Mouse (Mus musculus): Measurements from ENCODE around the gene Tshz3. TPM values are rescaled to one million over a fixed set of nuclear protein-coding genes. Genes with fewer than 3 reads are reported as not detected.

Tshz3 gene
- 0.51 and 0.61 TPM in 2 replicates for polyA plus RNA-seq (2015; fragmentation: Nextera tagmentation; extraction: Ambion mirVana)

GRCm38 (mm10) chr7:36697856-36698588, at the start of gene Tshz3:
Gene Tshz3 (plus strand): TSS chr7:36698118.
- peak; percentile 47 for ATAC-seq (ENCODE audit: insufficient read depth)
- Histone ChIP-seq H3K9me3 (replicated peaks) (no peaks in the 10 kb centered on the region), H3K4me2 (peak within 1 kb of the TSS; percentile 69), H3K4me1 (replicated peaks) (peaks cover 11% of the 10 kb centered on the region), H3K9ac (no peak within 1 kb of the TSS), H3K4me3 (replicated peaks) (peak within 1 kb of the TSS; percentile 57), H3K27ac (replicated peaks) (0 out of 2 replicates have a peak within 1 kb of the TSS, but pooled peaks have one; percentile 9), H3K36me3 (replicated peaks) (no peaks in the 10 kb centered on the region), H3K27me3 (peaks cover 84% of the 10 kb centered on the region)
- under 1% methylated on average over 53 of the region's 88 CpGs for WGBS (ENCODE audit: insufficient replicate concordance)

- H3K36me3 ChIP-seq (replicated peaks) = no peaks in the 10 kb centered on the region
- H3K27me3 ChIP-seq = no peaks in the 10 kb centered on the region
- H3K4me1 ChIP-seq (replicated peaks) = no peaks in the 10 kb centered on the region
- no peak overlapping the region for H3K9ac ChIP-seq
- no peak for ATAC-seq (ENCODE audit: insufficient read depth)
- H3K9me3 ChIP-seq (replicated peaks) = no peaks in the 10 kb centered on the region
- no peak overlapping the region for H3K4me3 ChIP-seq (replicated peaks)
- WGBS (ENCODE audit: insufficient replicate concordance) = 73% methylated on average over 4 of the region's 4 CpGs
- H3K27ac ChIP-seq (replicated peaks) = no peak overlapping the region
- H3K4me2 ChIP-seq = no peak overlapping the region
These were observed 42.0 kb upstream of the Tshz3 start for GRCm38 (mm10) chr7:36655931-36656330.

- Histone ChIP-seq H3K27ac (replicated peaks) (no peak overlapping the region), H3K36me3 (replicated peaks) (no peaks in the 10 kb centered on the region), H3K27me3 (no peaks in the 10 kb centered on the region), H3K4me1 (replicated peaks) (no peaks in the 10 kb centered on the region), H3K9me3 (replicated peaks) (no peaks in the 10 kb centered on the region), H3K9ac (no peak overlapping the region), H3K4me2 (no peak overlapping the region), H3K4me3 (replicated peaks) (no peak overlapping the region)
- ATAC-seq (ENCODE audit: insufficient read depth) = no peak
These were observed 41.5 kb upstream of the Tshz3 start for GRCm38 (mm10) chr7:36656401-36656800.

DNA sequence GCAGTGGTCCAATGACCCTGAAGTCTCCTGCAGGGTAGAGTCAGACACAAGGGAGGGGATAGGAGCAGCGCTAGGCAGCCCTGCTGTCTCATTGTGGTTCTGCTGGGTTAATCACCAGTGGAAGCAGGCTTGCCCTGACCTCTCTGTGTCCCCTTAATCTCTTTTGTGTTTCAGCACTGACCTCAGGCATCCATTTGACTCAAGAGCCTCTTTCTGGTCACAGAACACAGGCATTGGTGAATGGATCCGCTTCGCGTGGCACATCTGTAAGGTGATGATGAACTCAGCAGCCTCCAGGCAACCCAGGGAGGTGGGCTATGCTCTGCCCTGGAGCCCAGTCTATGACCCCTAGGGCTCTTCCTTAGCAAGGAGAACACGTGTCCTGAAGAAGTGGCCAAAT, 39.6 kb upstream of the Tshz3 start:
- 70% methylated on average over 5 of the region's 5 CpGs for WGBS (ENCODE audit: insufficient replicate concordance)
- Histone ChIP-seq H3K9me3 (replicated peaks) (no peaks in the 10 kb centered on the region), H3K27ac (replicated peaks) (no peak overlapping the region), H3K4me2 (no peak overlapping the region), H3K4me1 (replicated peaks) (no peaks in the 10 kb centered on the region), H3K9ac (no peak overlapping the region), H3K36me3 (replicated peaks) (no peaks in the 10 kb centered on the region), H3K4me3 (replicated peaks) (no peak overlapping the region), H3K27me3 (no peaks in the 10 kb centered on the region)
- no peak for ATAC-seq (ENCODE audit: insufficient read depth)

DNA sequence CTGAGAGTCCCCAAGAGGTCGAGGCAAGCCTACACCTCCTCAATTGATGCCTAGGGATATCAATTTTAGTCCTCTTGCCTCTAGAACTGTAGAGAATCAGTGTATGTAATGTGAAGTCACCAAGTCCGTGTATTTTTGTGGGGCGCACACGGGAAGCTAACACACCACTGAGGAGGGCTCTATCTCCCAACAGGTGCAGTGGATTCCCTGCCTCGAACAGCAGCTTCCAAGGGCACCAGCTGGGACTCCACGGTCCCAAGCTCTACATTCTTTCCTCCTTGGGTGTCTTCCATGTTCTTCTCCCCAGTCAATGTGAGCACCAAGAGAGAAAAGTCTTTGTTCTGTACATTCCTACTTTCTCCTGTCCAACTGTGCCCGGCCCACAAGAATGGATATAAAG, 38.7 kb upstream of the Tshz3 start:
- H3K27ac ChIP-seq (replicated peaks) = no peak overlapping the region
- 59% methylated on average over 7 of the region's 7 CpGs for WGBS (ENCODE audit: insufficient replicate concordance)

DNA sequence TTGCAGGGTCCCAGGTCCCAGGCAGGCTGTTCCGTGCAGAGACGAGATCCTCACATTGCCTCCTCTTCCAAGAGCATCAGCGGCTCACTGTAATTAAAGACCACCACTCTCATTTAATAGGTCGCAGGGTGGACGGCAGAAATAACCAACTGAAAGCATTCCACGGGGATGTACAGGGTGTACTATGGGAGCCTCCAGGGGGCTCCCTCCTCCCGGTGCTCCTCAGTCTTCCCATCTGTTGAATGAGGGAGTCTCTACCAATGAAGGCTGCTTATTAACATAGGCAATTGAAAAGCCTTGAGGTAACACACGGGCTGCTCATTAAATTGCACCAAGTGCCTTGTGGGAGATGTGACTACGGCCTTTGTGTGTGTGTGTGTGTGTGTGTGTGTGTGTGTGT, 37.3 kb upstream of the Tshz3 start:
- WGBS (ENCODE audit: insufficient replicate concordance) = 52% methylated on average over 9 of the region's 9 CpGs
- no peak for ATAC-seq (ENCODE audit: insufficient read depth)
- no peak overlapping the region for H3K4me2 ChIP-seq
- no peaks in the 10 kb centered on the region for H3K27me3 ChIP-seq
- H3K9me3 ChIP-seq (replicated peaks) = no peaks in the 10 kb centered on the region
- no peaks in the 10 kb centered on the region for H3K36me3 ChIP-seq (replicated peaks)
- no peaks in the 10 kb centered on the region for H3K4me1 ChIP-seq (replicated peaks)
- H3K9ac ChIP-seq = no peak overlapping the region
- H3K27ac ChIP-seq (replicated peaks) = no peak overlapping the region
- H3K4me3 ChIP-seq (replicated peaks) = no peak overlapping the region

More for the DNA sequence above, 38.7 kb upstream of the Tshz3 start:
- H3K4me1 ChIP-seq (replicated peaks) = no peaks in the 10 kb centered on the region
- H3K9me3 ChIP-seq (replicated peaks) = no peaks in the 10 kb centered on the region
- H3K36me3 ChIP-seq (replicated peaks) = no peaks in the 10 kb centered on the region
- no peak overlapping the region for H3K4me2 ChIP-seq
- no peak for ATAC-seq (ENCODE audit: insufficient read depth)
- H3K9ac ChIP-seq = no peak overlapping the region
- no peak overlapping the region for H3K4me3 ChIP-seq (replicated peaks)
- no peaks in the 10 kb centered on the region for H3K27me3 ChIP-seq

DNA sequence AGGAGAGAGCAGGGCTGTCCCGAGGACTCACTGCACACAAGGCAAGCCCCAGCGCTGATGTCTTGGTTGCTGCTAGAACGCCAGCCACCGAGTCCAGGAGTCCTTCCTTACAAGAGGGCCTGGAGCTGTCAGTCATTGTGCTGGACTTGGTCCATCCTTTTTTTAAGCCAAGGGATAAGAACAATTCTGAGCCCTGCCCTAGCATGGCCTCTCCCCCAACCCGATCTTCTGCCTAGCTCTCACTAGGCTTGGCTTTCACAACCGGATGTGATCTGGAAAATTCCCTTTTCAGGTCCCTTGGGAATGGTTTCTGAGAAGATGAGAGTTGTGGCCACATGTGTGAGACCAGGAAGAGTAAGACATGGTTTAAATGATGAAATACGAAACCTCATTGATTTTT, 34.5 kb upstream of the Tshz3 start:
- no peak overlapping the region for H3K27ac ChIP-seq (replicated peaks)
- 68% methylated on average over 7 of the region's 7 CpGs for WGBS (ENCODE audit: insufficient replicate concordance)

GRCm38 (mm10) chr7:36667767-36668166, 30.2 kb upstream of the Tshz3 start:
- 10% methylated on average over 5 of the region's 5 CpGs for WGBS (ENCODE audit: insufficient replicate concordance)
- Histone ChIP-seq H3K9me3 (replicated peaks) (no peaks in the 10 kb centered on the region), H3K9ac (no peak overlapping the region), H3K27ac (replicated peaks) (no peak overlapping the region), H3K4me2 (no peak overlapping the region), H3K4me1 (replicated peaks) (no peaks in the 10 kb centered on the region), H3K36me3 (replicated peaks) (no peaks in the 10 kb centered on the region), H3K27me3 (no peaks in the 10 kb centered on the region), H3K4me3 (replicated peaks) (no peak overlapping the region)
- no peak for ATAC-seq (ENCODE audit: insufficient read depth)

More for the DNA sequence above, 34.5 kb upstream of the Tshz3 start:
- Histone ChIP-seq H3K9me3 (replicated peaks) (no peaks in the 10 kb centered on the region), H3K27me3 (no peaks in the 10 kb centered on the region), H3K36me3 (replicated peaks) (no peaks in the 10 kb centered on the region), H3K4me3 (replicated peaks) (no peak overlapping the region), H3K4me1 (replicated peaks) (no peaks in the 10 kb centered on the region), H3K4me2 (no peak overlapping the region), H3K9ac (no peak overlapping the region)
- no peak for ATAC-seq (ENCODE audit: insufficient read depth)

GRCm38 (mm10) chr7:36678031-36678430, 19.9 kb upstream of the Tshz3 start:
- Histone ChIP-seq H3K4me3 (replicated peaks) (no peak overlapping the region), H3K4me1 (replicated peaks) (no peaks in the 10 kb centered on the region), H3K27ac (replicated peaks) (no peak overlapping the region), H3K36me3 (replicated peaks) (no peaks in the 10 kb centered on the region), H3K9me3 (replicated peaks) (no peaks in the 10 kb centered on the region), H3K9ac (no peak overlapping the region), H3K27me3 (peaks cover 48% of the 10 kb centered on the region), H3K4me2 (no peak overlapping the region)
- ATAC-seq (ENCODE audit: insufficient read depth) = no peak
- 14% methylated on average over 8 of the region's 8 CpGs for WGBS (ENCODE audit: insufficient replicate concordance)

DNA sequence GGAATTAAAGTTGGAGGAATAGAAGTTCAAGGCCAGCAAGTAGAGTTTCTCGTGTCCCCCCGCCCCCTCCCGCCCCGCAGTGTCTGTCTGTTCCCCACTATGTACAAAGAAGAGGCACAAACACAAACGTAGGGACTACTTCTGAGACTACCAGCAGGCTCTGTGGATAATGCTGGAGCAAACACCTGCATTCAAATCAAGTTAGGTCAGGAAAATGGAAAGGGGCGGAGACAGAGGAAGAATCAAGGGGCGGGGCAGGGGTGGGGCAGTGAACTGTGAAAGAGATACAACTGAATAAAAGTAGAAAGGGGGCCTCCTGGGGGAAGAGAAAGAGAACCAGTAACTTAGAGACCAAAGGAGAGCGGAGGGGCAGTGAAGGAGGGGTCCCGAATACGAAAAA, 19.4 kb upstream of the Tshz3 start:
- ATAC-seq (ENCODE audit: insufficient read depth) = no peak
- 8% methylated on average over 10 of the region's 10 CpGs for WGBS (ENCODE audit: insufficient replicate concordance)
- Histone ChIP-seq H3K36me3 (replicated peaks) (no peaks in the 10 kb centered on the region), H3K4me1 (replicated peaks) (no peaks in the 10 kb centered on the region), H3K9me3 (replicated peaks) (no peaks in the 10 kb centered on the region), H3K27me3 (peaks cover 48% of the 10 kb centered on the region), H3K9ac (no peak overlapping the region), H3K4me2 (no peak overlapping the region), H3K4me3 (replicated peaks) (no peak overlapping the region), H3K27ac (replicated peaks) (no peak overlapping the region)

- H3K27me3 ChIP-seq = peaks cover 48% of the 10 kb centered on the region
These were observed 18.8 kb upstream of the Tshz3 start for GRCm38 (mm10) chr7:36679031-36679618.

More at GRCm38 (mm10) chr7:36679031-36679618, 18.8 kb upstream of the Tshz3 start:
- H3K9me3 ChIP-seq (replicated peaks) = no peaks in the 10 kb centered on the region
- H3K4me3 ChIP-seq (replicated peaks) = no peak overlapping the region
- no peaks in the 10 kb centered on the region for H3K36me3 ChIP-seq (replicated peaks)
- 9% methylated on average over 9 of the region's 9 CpGs for WGBS (ENCODE audit: insufficient replicate concordance)
- ATAC-seq (ENCODE audit: insufficient read depth) = no peak
- no peak overlapping the region for H3K27ac ChIP-seq (replicated peaks)
- no peak overlapping the region for H3K9ac ChIP-seq
- H3K4me2 ChIP-seq = no peak overlapping the region
- no peaks in the 10 kb centered on the region for H3K4me1 ChIP-seq (replicated peaks)

Data from liver, embryonic 15.5 days (tissue).